Mouse (Mus musculus) CH12.LX (cell line): Measurements from ENCODE around the gene Vps11. TPM values are rescaled to one million over a fixed set of nuclear protein-coding genes. Genes with fewer than 3 reads are reported as not detected.

ENCODE experiments used
- DNase-seq: peaks from one replicate; pipeline ENCODE4 v3.0.0-alpha.2; 2013; ENCODE audit errors: extremely low read depth
- H3K27ac ChIP-seq: 2 replicates; pipeline ENCODE4 v1.5.1; 2012; ENCODE audit warnings: low read depth, mild to moderate bottlenecking, control low read depth, moderate library complexity; ENCODE audit not compliant: insufficient read depth
- H3K27me3 ChIP-seq: replicated peaks from 2 replicates; pipeline ENCODE3; 2012; ENCODE audit warnings: inconsistent platforms
- H3K36me3 ChIP-seq, 2 experiments: replicated peaks in 1 of 2; 2 replicates each; pipeline versions ENCODE3 to v1.6.1; 2012; ENCODE audit warnings: inconsistent platforms in 1 of 2, low read length in 1 of 2, mild to moderate bottlenecking in 1 of 2, mixed read lengths in 1 of 2, moderate library complexity in 1 of 2; ENCODE audit not compliant: control insufficient read depth in 1 of 2, insufficient read depth in 1 of 2
- H3K4me1 ChIP-seq, 2 experiments: 2 replicates each; pipeline ENCODE4 v1.6.1; 2012; ENCODE audit warnings: inconsistent platforms in 1 of 2, moderate library complexity in 1 of 2; ENCODE audit not compliant: insufficient read depth in 2 of 2, control insufficient read depth in 1 of 2
- H3K4me2 ChIP-seq: 2 replicates; pipeline ENCODE4 v1.6.1; 2012; ENCODE audit warnings: low read depth, mild to moderate bottlenecking, control low read depth; ENCODE audit not compliant: poor library complexity, insufficient read depth, severe bottlenecking
- H3K4me3 ChIP-seq, 3 experiments: fragments of 150-350 bp in 1 of 3; sonication (generic) in 1 of 3; replicated peaks in 1 of 3; 2 replicates each; pipeline versions ENCODE3 to v1.5.1; 2011 to 2012; ENCODE audit warnings: low read depth in 2 of 3, low read length in 2 of 3, mild to moderate bottlenecking in 2 of 3, moderate library complexity in 2 of 3, control low read depth in 1 of 3, improper control_type of control experiment in 1 of 3, inconsistent platforms in 1 of 3, mixed read lengths in 1 of 3; ENCODE audit not compliant: poor library complexity in 1 of 3
- H3K79me2 ChIP-seq: replicated peaks from 2 replicates; pipeline ENCODE4 v1.6.1; 2012; ENCODE audit warnings: mild to moderate bottlenecking, moderate library complexity; ENCODE audit not compliant: control insufficient read depth, poor library complexity, insufficient read depth, severe bottlenecking; ENCODE audit errors: extremely low read depth
- H3K9ac ChIP-seq: 2 replicates; pipeline ENCODE4 v1.6.1; 2012; ENCODE audit warnings: low read depth, mild to moderate bottlenecking, control low read depth, moderate library complexity; ENCODE audit not compliant: insufficient read depth
- H3K9me3 ChIP-seq: replicated peaks from 2 replicates; pipeline ENCODE3; 2012; ENCODE audit warnings: low read length, inconsistent platforms, mixed read lengths
- ELF1 ChIP-seq: IDR thresholded peaks from 2 replicates; pipeline ENCODE4 v1.6.1; 2014; ENCODE audit warnings: low read depth, mild to moderate bottlenecking, inconsistent platforms, low read length, improper control_type of control experiment
- EP300 ChIP-seq: IDR thresholded peaks from 2 replicates; pipeline ENCODE4 v1.6.1; 2011; ENCODE audit warnings: low read length, improper control_type of control experiment
- ETS1 ChIP-seq: conservative IDR thresholded peaks from 2 replicates; pipeline ENCODE4 v1.6.1; 2012; ENCODE audit warnings: low read depth, mild to moderate bottlenecking, inconsistent platforms, low read length, improper control_type of control experiment, moderate library complexity
- MEF2A ChIP-seq: IDR thresholded peaks from 2 replicates; pipeline ENCODE4 v1.6.1; 2014; ENCODE audit warnings: low read depth, mild to moderate bottlenecking, inconsistent platforms, low read length, improper control_type of control experiment, borderline replicate concordance
- MXI1 ChIP-seq: IDR thresholded peaks from 2 replicates; pipeline ENCODE4 v1.6.1; 2011; ENCODE audit warnings: mild to moderate bottlenecking, low read depth, low read length, improper control_type of control experiment
- MYC ChIP-seq: IDR thresholded peaks from 2 replicates; pipeline ENCODE4 v1.6.1; 2011; ENCODE audit warnings: low read depth, mild to moderate bottlenecking, improper control_type of control experiment, low read length
- NELFE ChIP-seq: IDR thresholded peaks from 2 replicates; pipeline ENCODE4 v1.6.1; 2011; ENCODE audit warnings: low read depth, low read length, improper control_type of control experiment
- POLR2A ChIP-seq: IDR thresholded peaks from 2 replicates; pipeline ENCODE4 v1.6.1; 2011; ENCODE audit warnings: low read depth, mild to moderate bottlenecking, improper control_type of control experiment, low read length
- POLR2AphosphoS2 ChIP-seq: IDR thresholded peaks from 2 replicates; pipeline ENCODE4 v1.6.1; 2011; ENCODE audit warnings: low read depth, low read length, improper control_type of control experiment
- RAD21 ChIP-seq: IDR thresholded peaks from 2 replicates; pipeline ENCODE4 v1.6.1; 2011; ENCODE audit warnings: low read depth, mild to moderate bottlenecking, low read length, improper control_type of control experiment, moderate library complexity
- USF1 ChIP-seq: IDR thresholded peaks from 2 replicates; pipeline ENCODE4 v1.6.1; 2014; ENCODE audit warnings: low read depth, mild to moderate bottlenecking, inconsistent platforms, low read length, improper control_type of control experiment
- ZC3H11A ChIP-seq: IDR thresholded peaks from 2 replicates; pipeline ENCODE4 v1.6.1; 2012; ENCODE audit warnings: low read depth, mild to moderate bottlenecking, inconsistent platforms, low read length, improper control_type of control experiment
- dilution Hi-C: fragments of 300-500 bp; cut with MboI; formaldehyde crosslinking; loops from 2 replicates; pipeline ENCODE4 v1.14.3; 2020; ENCODE audit warnings: low sequenced_read_pairs; ENCODE audit not compliant: extremely low pct_unique_long_range_greater_than_20kb, extremely low pct_ligation_motif_present
- in situ Hi-C: fragments of 300-500 bp; cut with MboI; formaldehyde crosslinking; loops from 3 replicates; pipeline ENCODE4 v1.14.3; 2019; ENCODE audit warnings: low sequenced_read_pairs, low pct_ligation_motif_present, low pct_unique_long_range_greater_than_20kb, mixed read lengths
- polyA plus RNA-seq: library from polyadenylated mRNA; unstranded; fragments of >175 nt; gene quantifications from 2 replicates; pipeline ENCODE4 v1.2.1, GENCODE M21; 2012; ENCODE audit warnings: low read depth; ENCODE audit not compliant: insufficient read length
- total RNA-seq, 2 experiments: library from RNA; depleted of rRNA; stranded (reverse); fragments of 300-350 nt in 1 of 2; fragments of >200 nt in 1 of 2; gene quantifications; 2 replicates each; pipeline ENCODE4 v1.2.3; 2012 to 2014

The Vps11 gene
- total and polyA plus RNA-seq, 3 experiments = 16.1 to 24.8 (median 22.1) TPM

- dilution Hi-C loops (no loop called here), in situ Hi-C loops (no loop called here)
- no peak overlapping the region for H3K27ac ChIP-seq
- H3K4me3 ChIP-seq = no peak overlapping the region
- H3K4me2 ChIP-seq = no peak overlapping the region
- peaks cover 4 to 29% of the 10 kb centered on the region in 2 experiments; a peak in 3 of 4 replicates for H3K4me1 ChIP-seq
- H3K27me3 ChIP-seq = no peaks in the 10 kb centered on the region
- no peaks in the 10 kb centered on the region for H3K9me3 ChIP-seq
- TF ChIP-seq USF1 (no peak), MEF2A (no peak), NELFE (no peak)
- H3K79me2 ChIP-seq = no peaks in the 10 kb centered on the region
- no peak overlapping the region for H3K9ac ChIP-seq
- peaks cover 33 to 71% of the 10 kb centered on the region in 2 experiments for H3K36me3 ChIP-seq
- no peak for DNase-seq
These were observed 46.6 kb downstream of the Vps11 start for GRCm38 (mm10) chr9:44314910-44315309.

GRCm38 (mm10) chr9:44314257-44314547 is 47.3 kb downstream of the Vps11 start:
- no peak for TF ChIP-seq MYC
- no peak for TF ChIP-seq MXI1
- no peak for TF ChIP-seq ETS1
- TF ChIP-seq ELF1 = no peak
- TF ChIP-seq RAD21 = no peak
- TF ChIP-seq ZC3H11A = no peak
- no peak for TF ChIP-seq EP300
- TF ChIP-seq POLR2AphosphoS2 = no peak

GRCm38 (mm10) chr9:44313476-44314256 is 47.8 kb downstream of the Vps11 start:
- DNase-seq = no peak
- Histone ChIP-seq H3K27ac (no peak overlapping the region), H3K27me3 (no peaks in the 10 kb centered on the region), H3K9ac (no peak overlapping the region), H3K4me3 (no peak overlapping the region), H3K4me1 (peaks cover 3 to 22% of the 10 kb centered on the region in 2 experiments; a peak in 3 of 4 replicates), H3K36me3 (peaks cover 33 to 73% of the 10 kb centered on the region in 2 experiments), H3K79me2 (no peaks in the 10 kb centered on the region), H3K9me3 (no peaks in the 10 kb centered on the region), H3K4me2 (no peak overlapping the region)
- dilution Hi-C loops (no loop called here), in situ Hi-C loops (no loop called here)
- TF ChIP-seq POLR2A = no peak

More at GRCm38 (mm10) chr9:44314257-44314547, 47.3 kb downstream of the Vps11 start:
- dilution Hi-C loops (no loop called here), in situ Hi-C loops (no loop called here)
- H3K9me3 ChIP-seq = no peaks in the 10 kb centered on the region
- H3K4me2 ChIP-seq = no peak overlapping the region
- peaks cover 4 to 27% of the 10 kb centered on the region in 2 experiments; a peak in 3 of 4 replicates for H3K4me1 ChIP-seq
- no peak for DNase-seq
- no peak overlapping the region for H3K9ac ChIP-seq
- H3K79me2 ChIP-seq = no peaks in the 10 kb centered on the region
- H3K4me3 ChIP-seq = no peak overlapping the region
- no peak overlapping the region for H3K27ac ChIP-seq
- H3K27me3 ChIP-seq = no peaks in the 10 kb centered on the region
- peaks cover 33 to 73% of the 10 kb centered on the region in 2 experiments for H3K36me3 ChIP-seq
